Mouse (Mus musculus): ENCODE measurements around the gene Itga5. TPM values are rescaled to one million over a fixed set of nuclear protein-coding genes. Genes with fewer than 3 reads are reported as not detected.

Itga5 gene
- polyA plus RNA-seq, 1 experiment from 2014 or later, result 40.3 TPM

- H3K4me1 ChIP-seq (ENCODE audit: control insufficient read depth, insufficient read depth, low read length), result peaks cover 6% of the 10 kb centered on the region; the same call in 1 of the 2 replicates
These were observed 30.9 kb downstream of the Itga5 start for GRCm38 (mm10) chr15:103335488-103336235.

DNA sequence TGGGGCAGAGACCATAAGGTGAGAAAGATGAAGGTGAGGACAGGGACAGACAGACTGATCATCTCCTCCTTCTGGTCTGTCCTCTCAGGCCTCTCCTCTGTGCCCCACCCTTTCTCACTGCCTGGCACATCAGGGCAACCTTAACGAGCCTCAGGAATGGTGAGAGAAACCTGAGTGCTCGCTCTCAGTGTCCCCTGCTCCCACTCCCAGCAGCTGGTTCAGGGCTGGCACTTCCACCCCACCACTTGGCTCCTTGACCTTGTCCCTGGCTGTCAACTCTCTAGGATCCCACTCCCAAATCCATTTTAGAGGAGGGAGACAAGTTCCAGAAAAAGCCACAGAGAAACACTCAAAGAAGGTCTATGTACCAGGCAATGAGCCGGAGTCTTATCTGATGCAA lies 31.5 kb downstream of the Itga5 start:
- H3K9ac ChIP-seq (ENCODE audit: low read depth, low read length), result no peak overlapping the region

More at GRCm38 (mm10) chr15:103335488-103336235, 30.9 kb downstream of the Itga5 start:
- Histone ChIP-seq H3K4me2 (ENCODE audit: low read depth, low read length) (no peak overlapping the region), H3K9ac (ENCODE audit: low read depth, low read length) (no peak overlapping the region), H3K4me3 (ENCODE audit: low read length) (no peak overlapping the region), H3K27me3 (replicated peaks; ENCODE audit: control insufficient read depth, insufficient read depth, low read length) (peaks cover 22% of the 10 kb centered on the region), H3K27ac (ENCODE audit: low read length) (no peak overlapping the region), H3K36me3 (ENCODE audit: control insufficient read depth, insufficient read depth, low read length) (no peaks in the 10 kb centered on the region), H3K9me3 (ENCODE audit: control insufficient read depth, low read length) (no peaks in the 10 kb centered on the region)
- ATAC-seq, result no peak
- WGBS, result 34% methylated on average over 7 of the region's 7 CpGs

DNA sequence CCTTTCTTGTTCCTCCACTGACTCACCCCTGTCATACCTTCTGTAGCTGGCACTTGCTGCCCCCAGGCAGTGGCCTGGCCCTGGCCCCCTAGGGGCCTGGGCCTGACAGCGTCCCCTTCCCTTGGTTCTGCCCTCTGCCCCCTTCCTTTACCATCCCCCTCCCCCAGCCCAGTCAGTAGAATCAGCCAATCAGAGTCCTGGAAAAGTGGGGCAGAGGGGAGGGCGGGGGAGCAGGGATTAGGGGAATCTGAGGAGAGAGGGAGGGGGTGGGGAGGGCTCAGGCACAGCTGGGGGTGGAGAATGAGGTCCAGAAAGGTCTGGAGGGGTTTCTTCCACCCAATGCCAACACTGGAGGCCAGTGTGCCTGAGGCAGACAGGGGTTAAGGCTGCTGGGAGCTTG lies 32.4 kb downstream of the Itga5 start:
- Histone ChIP-seq H3K27ac (ENCODE audit: low read length) (no peak overlapping the region), H3K27me3 (replicated peaks; ENCODE audit: control insufficient read depth, insufficient read depth, low read length) (peaks cover 12% of the 10 kb centered on the region), H3K9ac (ENCODE audit: low read depth, low read length) (no peak overlapping the region), H3K4me2 (ENCODE audit: low read depth, low read length) (no peak overlapping the region), H3K4me3 (ENCODE audit: low read length) (no peak overlapping the region), H3K4me1 (ENCODE audit: control insufficient read depth, insufficient read depth, low read length) (peaks cover 2% of the 10 kb centered on the region; the same call in 1 of the 2 replicates), H3K36me3 (ENCODE audit: control insufficient read depth, insufficient read depth, low read length) (no peaks in the 10 kb centered on the region), H3K9me3 (ENCODE audit: control insufficient read depth, low read length) (no peaks in the 10 kb centered on the region)
- WGBS, result 18% methylated on average over 2 of the region's 2 CpGs
- ATAC-seq, result no peak

More for the DNA sequence above, 31.5 kb downstream of the Itga5 start:
- H3K27ac ChIP-seq (ENCODE audit: low read length), result no peak overlapping the region
- ATAC-seq, result no peak
- WGBS, result 64% methylated on average over 3 of the region's 3 CpGs
- no peaks in the 10 kb centered on the region for H3K9me3 ChIP-seq (ENCODE audit: control insufficient read depth, low read length)
- peaks cover 6% of the 10 kb centered on the region; the same call in 1 of the 2 replicates for H3K4me1 ChIP-seq (ENCODE audit: control insufficient read depth, insufficient read depth, low read length)
- peaks cover 16% of the 10 kb centered on the region for H3K27me3 ChIP-seq (replicated peaks; ENCODE audit: control insufficient read depth, insufficient read depth, low read length)
- H3K4me2 ChIP-seq (ENCODE audit: low read depth, low read length), result no peak overlapping the region
- H3K4me3 ChIP-seq (ENCODE audit: low read length), result no peak overlapping the region
- no peaks in the 10 kb centered on the region for H3K36me3 ChIP-seq (ENCODE audit: control insufficient read depth, insufficient read depth, low read length)

DNA sequence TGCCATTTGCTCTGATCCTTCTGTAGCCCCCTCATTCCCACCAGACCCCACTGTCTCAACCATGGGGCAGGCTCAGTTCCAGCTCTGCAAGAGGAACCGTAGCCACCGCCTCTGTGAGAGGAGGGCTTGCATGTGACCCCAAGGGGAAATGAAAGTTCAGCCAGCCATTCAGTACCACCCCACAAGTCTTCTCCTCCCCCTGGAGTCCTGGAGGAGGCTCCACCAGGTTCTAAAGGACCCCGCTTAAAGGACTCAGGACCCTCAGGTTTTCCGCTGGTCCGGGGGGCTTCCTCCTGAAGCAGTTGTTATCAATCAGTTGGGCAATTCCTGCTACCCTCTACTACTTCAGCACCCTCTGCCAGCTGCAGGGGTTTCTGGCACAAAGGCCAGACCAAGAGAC lies 32.8 kb downstream of the Itga5 start:
- Histone ChIP-seq H3K9ac (ENCODE audit: low read depth, low read length) (no peak overlapping the region), H3K4me1 (ENCODE audit: control insufficient read depth, insufficient read depth, low read length) (no peaks in the 10 kb centered on the region)
- 71% methylated on average over 5 of the region's 5 CpGs for WGBS

GRCm38 (mm10) chr15:103333081-103333615 lies 33.4 kb downstream of the Itga5 start:
- H3K9ac ChIP-seq (ENCODE audit: low read depth, low read length), result no peak overlapping the region
- ATAC-seq, result no peak
- H3K4me1 ChIP-seq (ENCODE audit: control insufficient read depth, insufficient read depth, low read length), result no peaks in the 10 kb centered on the region
- H3K27me3 ChIP-seq (replicated peaks; ENCODE audit: control insufficient read depth, insufficient read depth, low read length), result peaks cover 3% of the 10 kb centered on the region; the same call in 1 of the 2 replicates
- H3K27ac ChIP-seq (ENCODE audit: low read length), result no peak overlapping the region
- 68% methylated on average over 5 of the region's 5 CpGs for WGBS
- no peak overlapping the region for H3K4me2 ChIP-seq (ENCODE audit: low read depth, low read length)
- H3K9me3 ChIP-seq (ENCODE audit: control insufficient read depth, low read length), result no peaks in the 10 kb centered on the region
- H3K4me3 ChIP-seq (ENCODE audit: low read length), result no peak overlapping the region
- no peaks in the 10 kb centered on the region for H3K36me3 ChIP-seq (ENCODE audit: control insufficient read depth, insufficient read depth, low read length)

More for the DNA sequence above, 32.8 kb downstream of the Itga5 start:
- Histone ChIP-seq H3K27me3 (replicated peaks; ENCODE audit: control insufficient read depth, insufficient read depth, low read length) (peaks cover 8% of the 10 kb centered on the region; the same call in 1 of the 2 replicates), H3K36me3 (ENCODE audit: control insufficient read depth, insufficient read depth, low read length) (no peaks in the 10 kb centered on the region), H3K4me2 (ENCODE audit: low read depth, low read length) (no peak overlapping the region), H3K9me3 (ENCODE audit: control insufficient read depth, low read length) (no peaks in the 10 kb centered on the region), H3K4me3 (ENCODE audit: low read length) (no peak overlapping the region), H3K27ac (ENCODE audit: low read length) (no peak overlapping the region)
- no peak for ATAC-seq

DNA sequence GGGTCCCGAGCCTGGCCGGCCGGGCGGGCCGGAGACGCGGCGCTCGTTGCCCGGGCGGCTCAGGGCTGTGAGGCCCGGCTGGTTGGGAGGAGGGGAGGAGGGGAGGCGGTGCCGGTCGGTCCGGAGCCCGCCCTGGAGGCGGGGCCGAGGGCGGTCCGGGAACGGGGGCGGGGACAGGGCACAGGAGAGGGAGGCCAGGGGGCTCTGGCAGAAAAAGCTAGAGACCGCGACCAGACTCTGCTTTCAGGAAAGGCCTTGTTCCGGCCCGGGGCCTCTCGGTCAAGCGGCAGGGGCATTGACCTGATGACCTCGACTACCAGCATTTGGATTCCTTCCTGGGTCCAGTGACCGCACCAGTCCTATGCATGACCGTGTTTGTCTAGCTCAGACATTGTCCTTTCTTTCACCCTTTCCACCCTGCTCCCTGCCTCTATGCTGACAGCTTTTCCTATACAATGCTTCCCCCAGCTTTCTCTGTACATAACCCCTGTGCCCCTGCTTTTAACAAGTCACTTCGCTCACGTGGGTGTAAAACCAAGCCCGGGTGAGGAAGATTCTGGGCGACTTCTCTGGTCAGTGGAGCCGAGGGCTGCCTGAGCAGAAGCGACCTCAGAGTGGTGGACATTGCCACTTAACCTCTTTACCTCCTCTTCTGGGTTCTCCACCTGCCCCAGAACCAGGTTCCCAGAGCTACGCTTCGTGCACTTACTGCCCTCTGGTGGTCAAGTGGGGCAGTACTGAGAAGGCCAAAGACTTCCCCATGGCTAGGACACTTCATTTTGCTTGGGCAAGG lies 42.9 kb downstream of the Itga5 start:
- Histone ChIP-seq H3K4me3 (ENCODE audit: low read length) (peak overlapping the region; percentile 69), H3K36me3 (ENCODE audit: control insufficient read depth, insufficient read depth, low read length) (no peaks in the 10 kb centered on the region), H3K4me1 (ENCODE audit: control insufficient read depth, insufficient read depth, low read length) (peaks cover 15% of the 10 kb centered on the region), H3K27me3 (replicated peaks; ENCODE audit: control insufficient read depth, insufficient read depth, low read length) (no peaks in the 10 kb centered on the region), H3K4me2 (ENCODE audit: low read depth, low read length) (peak overlapping the region; percentile 85), H3K27ac (ENCODE audit: low read length) (peak overlapping the region; percentile 70), H3K9ac (ENCODE audit: low read depth, low read length) (peak overlapping the region; percentile 78), H3K9me3 (ENCODE audit: control insufficient read depth, low read length) (no peaks in the 10 kb centered on the region)
- WGBS, result 1% methylated on average over 39 of the region's 40 CpGs
- peak; percentile 98 for ATAC-seq

DNA sequence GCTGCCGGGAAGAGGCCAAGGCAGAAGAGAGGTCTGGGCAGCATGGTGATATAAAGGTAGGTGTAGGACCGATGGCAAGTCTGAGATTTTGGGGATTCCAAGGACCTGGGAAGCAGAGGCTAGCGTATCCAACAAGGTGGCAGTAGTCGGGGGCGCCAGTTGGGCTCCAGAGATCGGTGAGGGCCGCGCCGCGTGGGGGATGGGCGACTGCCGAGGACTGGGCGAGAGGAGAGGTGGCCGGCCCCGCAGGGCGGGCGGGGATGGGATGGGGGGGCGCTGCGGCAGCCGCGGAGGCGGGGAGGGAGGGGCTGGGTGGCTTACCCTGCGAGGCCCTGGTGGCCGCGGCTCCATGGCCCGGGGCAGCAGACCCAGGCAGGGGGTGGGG lies 43.5 kb downstream of the Itga5 start:
- Histone ChIP-seq H3K27ac (ENCODE audit: low read length) (no peak overlapping the region), H3K36me3 (ENCODE audit: control insufficient read depth, insufficient read depth, low read length) (no peaks in the 10 kb centered on the region), H3K4me3 (ENCODE audit: low read length) (peak overlapping the region; percentile 69), H3K4me2 (ENCODE audit: low read depth, low read length) (peak overlapping the region; percentile 85), H3K9ac (ENCODE audit: low read depth, low read length) (peak overlapping the region; percentile 78), H3K9me3 (ENCODE audit: control insufficient read depth, low read length) (no peaks in the 10 kb centered on the region), H3K4me1 (ENCODE audit: control insufficient read depth, insufficient read depth, low read length) (peaks cover 19% of the 10 kb centered on the region), H3K27me3 (replicated peaks; ENCODE audit: control insufficient read depth, insufficient read depth, low read length) (no peaks in the 10 kb centered on the region)
- under 1% methylated on average over 21 of the region's 26 CpGs for WGBS
- ATAC-seq, result peak; percentile 69

DNA sequence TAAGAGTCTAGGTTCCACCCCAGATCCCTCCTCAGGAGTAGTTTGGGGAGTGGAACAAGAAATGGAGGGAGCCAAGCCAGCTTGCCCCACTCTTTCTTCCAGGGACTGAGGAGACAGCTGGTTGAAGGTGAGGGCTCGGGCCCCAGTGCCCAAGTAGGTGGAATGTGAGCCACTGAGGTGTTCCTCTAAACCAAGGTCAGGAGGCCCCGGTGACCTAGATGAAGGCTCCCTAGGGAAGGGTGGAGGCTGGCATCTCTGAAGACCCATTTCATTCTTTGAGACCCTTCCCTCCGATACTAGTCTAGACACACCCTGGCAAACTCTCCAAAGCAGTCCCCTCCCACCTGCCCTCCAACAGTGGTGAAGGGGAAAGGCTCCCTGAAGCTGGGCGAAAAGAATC lies 44.2 kb downstream of the Itga5 start:
- peak overlapping the region; percentile 69 for H3K4me3 ChIP-seq (ENCODE audit: low read length)
- WGBS, result 42% methylated on average over 4 of the region's 4 CpGs
- peaks cover 21% of the 10 kb centered on the region for H3K4me1 ChIP-seq (ENCODE audit: control insufficient read depth, insufficient read depth, low read length)
- ATAC-seq, result no peak
- H3K9ac ChIP-seq (ENCODE audit: low read depth, low read length), result peak overlapping the region; percentile 78
- no peaks in the 10 kb centered on the region for H3K9me3 ChIP-seq (ENCODE audit: control insufficient read depth, low read length)
- H3K27me3 ChIP-seq (replicated peaks; ENCODE audit: control insufficient read depth, insufficient read depth, low read length), result no peaks in the 10 kb centered on the region
- H3K36me3 ChIP-seq (ENCODE audit: control insufficient read depth, insufficient read depth, low read length), result no peaks in the 10 kb centered on the region
- peak overlapping the region; percentile 85 for H3K4me2 ChIP-seq (ENCODE audit: low read depth, low read length)
- H3K27ac ChIP-seq (ENCODE audit: low read length), result no peak overlapping the region

DNA sequence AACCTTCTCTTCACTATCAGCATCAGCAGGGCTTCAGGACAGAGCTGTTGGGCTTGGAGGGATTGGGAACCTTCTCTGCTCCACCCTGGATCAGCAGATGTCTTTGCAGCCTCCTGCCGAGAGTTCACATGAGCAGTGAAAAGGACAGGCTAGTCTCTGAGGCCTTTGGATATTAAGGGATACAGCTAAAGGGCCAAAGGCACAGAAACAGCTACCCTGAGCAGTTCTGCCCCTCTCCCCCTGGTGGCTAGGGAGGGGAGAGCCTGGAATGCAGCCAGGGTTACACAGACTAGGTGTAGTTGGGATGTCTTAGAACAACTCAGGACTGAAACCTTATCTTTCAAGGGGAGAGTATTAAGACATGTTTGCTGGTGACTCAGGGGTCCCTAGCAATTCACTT lies 45.5 kb downstream of the Itga5 start:
- Histone ChIP-seq H3K4me2 (ENCODE audit: low read depth, low read length) (no peak overlapping the region), H3K27me3 (replicated peaks; ENCODE audit: control insufficient read depth, insufficient read depth, low read length) (no peaks in the 10 kb centered on the region), H3K27ac (ENCODE audit: low read length) (no peak overlapping the region), H3K4me3 (ENCODE audit: low read length) (no peak overlapping the region), H3K9ac (ENCODE audit: low read depth, low read length) (no peak overlapping the region), H3K9me3 (ENCODE audit: control insufficient read depth, low read length) (no peaks in the 10 kb centered on the region), H3K4me1 (ENCODE audit: control insufficient read depth, insufficient read depth, low read length) (peaks cover 21% of the 10 kb centered on the region), H3K36me3 (ENCODE audit: control insufficient read depth, insufficient read depth, low read length) (no peaks in the 10 kb centered on the region)
- ATAC-seq, result no peak
- 70% methylated on average over 1 of the region's 1 CpGs for WGBS
